Mouse (Mus musculus) adrenal gland, adult (tissue): Measurements from ENCODE around the gene Pid1.
"Not testable (repeated sequence)": the region's sequence is repeated elsewhere in the genome, so short reads cannot be mapped to it uniquely, and the experiment has no call there.

Experiments used
- DNase-seq, 2 experiments: peaks; one replicate each; pipeline ENCODE4 v3.0.0; 2022 to 2023; ENCODE audit warnings: low spot score in 1 of 2; ENCODE audit not compliant: inconsistent age in 2 of 2

The Pid1 gene

GRCm38 (mm10) chr1:84272951-84273350 is 91.0 kb downstream of the Pid1 start:
- peak in 1 of 2 experiments; percentile 17 for DNase-seq

DNA sequence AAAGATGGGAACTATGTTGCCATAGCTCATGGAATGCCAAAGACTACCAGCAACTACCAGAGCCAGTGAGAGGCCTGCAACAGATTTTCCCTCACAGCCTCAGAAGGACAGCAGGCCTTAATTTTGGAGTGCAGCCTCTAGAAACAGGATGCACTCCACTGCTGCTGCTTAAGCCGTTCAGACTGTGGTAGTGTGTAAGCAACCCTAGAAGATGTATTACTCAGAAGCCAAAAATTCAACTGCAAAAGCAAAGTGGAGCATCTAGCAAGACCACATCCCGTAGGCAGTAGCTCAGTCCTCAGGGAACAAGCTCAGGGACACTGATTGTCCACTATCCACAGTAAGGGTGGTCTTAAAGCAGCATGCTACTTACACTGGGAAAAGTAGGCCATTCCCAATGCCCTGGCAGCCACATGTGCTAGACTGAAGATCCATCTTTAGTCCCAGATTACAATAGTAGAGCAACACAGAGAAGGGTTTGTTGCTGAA is 92.2 kb downstream of the Pid1 start:
- DNase-seq = no peak

DNA sequence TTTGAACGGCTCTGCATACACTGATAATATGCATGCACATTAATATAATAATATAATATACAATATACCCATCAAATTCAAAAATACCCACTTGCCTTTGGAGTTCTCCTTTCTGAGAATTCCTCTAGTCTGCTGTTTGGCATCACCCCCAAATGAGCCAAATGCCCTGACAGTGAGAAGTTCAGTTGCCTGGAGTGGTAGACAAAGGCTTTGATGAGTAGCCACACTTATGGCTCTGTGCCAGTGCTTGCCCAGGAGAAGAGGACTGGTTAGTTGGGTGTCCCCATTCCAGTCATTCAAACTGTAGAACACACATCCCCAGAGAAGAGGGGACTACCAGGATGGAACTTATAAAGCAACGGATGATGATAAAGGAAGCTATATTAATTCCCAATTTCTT is 106.3 kb downstream of the Pid1 start:
- DNase-seq = no peak

GRCm38 (mm10) chr1:84254361-84254760 is 109.6 kb downstream of the Pid1 start:
- peak in 1 of 2 experiments; percentile 49 for DNase-seq

DNA sequence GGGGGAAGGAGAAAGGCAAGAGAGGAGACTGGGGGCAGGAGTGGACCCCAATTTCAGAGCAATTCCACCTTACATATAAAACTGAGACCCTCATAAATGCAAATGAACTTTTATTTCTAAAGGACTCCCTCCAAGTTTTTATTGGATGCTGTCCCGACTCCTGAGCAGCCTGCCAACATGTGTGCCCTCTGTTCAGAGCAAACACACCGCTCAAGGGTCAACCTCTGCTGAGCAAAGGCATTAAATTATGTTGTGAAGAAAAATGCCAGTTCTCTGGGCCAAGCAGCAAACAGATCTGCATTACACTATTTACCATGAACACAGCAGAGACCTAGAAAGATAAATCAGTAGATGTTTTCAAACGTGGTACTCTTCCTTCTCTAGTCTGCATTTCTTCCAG is 110.1 kb downstream of the Pid1 start:
- peak; percentile 55 to 80 for DNase-seq

DNA sequence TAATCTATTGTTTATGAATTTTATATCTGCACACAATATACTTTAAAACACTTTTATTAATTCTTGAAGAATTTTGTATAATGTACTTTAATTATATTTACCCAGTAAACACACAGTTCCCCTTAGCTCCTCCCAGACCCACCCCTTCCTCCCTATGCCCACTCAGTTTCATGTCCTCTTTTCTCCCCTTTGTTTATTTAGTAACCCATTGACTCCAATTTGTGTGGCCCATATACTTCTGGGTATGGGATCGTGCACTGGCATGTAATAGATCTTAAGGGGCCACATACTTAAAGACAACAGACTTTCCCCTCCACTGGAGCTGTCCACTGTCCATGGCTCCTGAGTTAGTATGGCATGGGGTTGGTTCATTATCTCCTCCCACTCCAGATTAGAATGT is 112.8 kb downstream of the Pid1 start:
- no peak for DNase-seq

DNA sequence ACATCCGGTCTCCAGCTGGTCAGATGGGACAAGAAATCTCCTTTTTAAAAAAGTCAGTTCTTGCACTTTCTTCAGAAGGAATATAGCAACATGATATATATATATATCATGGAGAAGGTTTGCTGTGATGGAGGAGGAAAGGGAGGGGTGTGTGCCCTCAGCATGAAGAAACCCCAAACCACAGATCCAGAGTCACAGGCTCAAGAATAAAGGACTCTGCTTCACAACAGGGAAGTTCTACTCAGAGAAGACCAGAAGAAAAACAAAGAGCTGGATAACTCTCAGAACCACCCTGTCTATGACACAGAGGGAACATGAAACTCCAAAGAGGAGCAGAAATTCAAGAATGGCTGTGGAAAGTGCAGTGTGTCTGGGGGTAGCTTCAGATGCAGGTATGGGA is 113.2 kb downstream of the Pid1 start:
- DNase-seq = no peak

DNA sequence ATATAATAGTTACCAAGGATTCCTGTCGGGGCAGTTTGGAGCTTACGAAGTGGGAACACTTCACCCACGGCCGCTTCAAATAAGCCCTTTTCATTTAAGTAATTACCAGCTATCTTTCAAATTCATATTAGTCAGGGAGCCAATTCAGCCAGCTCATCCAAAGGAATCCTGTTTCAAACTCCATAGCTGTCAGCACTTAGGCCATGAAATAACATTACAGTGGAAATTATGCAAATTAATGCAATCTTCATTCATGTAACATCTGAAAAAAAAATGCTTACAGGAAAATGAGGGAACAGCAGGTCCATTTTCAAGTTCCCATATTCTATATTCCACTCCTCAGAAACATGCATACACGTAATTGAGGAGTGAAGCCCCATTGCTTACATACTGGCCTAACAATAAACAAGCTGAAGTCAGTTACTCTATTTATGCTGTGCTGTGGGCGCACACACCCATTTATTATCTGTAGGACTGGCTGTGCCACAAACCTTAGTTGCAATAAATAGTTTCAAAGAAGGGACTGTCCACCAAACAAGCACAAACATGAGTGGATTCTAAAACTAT is 114.1 kb downstream of the Pid1 start:
- no peak for DNase-seq

DNA sequence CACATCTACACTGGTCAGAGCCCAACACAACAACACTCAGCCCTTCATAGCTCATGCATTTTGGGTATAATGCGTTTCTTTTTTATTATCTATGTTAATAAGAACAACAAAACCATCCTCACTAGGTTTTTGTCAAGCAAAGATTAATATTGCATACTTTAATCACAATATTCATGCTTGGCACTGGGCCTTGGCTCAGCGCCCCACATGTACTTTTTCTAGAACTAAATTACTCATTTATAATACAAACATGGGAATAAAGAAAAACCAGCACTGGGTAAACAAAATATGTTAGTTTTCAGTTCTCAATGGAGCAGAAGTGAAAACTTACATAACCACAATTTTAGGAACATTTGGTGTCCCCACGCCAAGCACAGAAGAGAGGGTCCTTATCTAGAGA is 116.9 kb downstream of the Pid1 start:
- DNase-seq = peak; percentile 31 to 63

GRCm38 (mm10) chr1:84241192-84241828 is 122.7 kb downstream of the Pid1 start:
- peak in 1 of 2 experiments; percentile 43 for DNase-seq

GRCm38 (mm10) chr1:84240203-84240602 is 123.8 kb downstream of the Pid1 start:
- DNase-seq = peak in 1 of 2 experiments; percentile 41

DNA sequence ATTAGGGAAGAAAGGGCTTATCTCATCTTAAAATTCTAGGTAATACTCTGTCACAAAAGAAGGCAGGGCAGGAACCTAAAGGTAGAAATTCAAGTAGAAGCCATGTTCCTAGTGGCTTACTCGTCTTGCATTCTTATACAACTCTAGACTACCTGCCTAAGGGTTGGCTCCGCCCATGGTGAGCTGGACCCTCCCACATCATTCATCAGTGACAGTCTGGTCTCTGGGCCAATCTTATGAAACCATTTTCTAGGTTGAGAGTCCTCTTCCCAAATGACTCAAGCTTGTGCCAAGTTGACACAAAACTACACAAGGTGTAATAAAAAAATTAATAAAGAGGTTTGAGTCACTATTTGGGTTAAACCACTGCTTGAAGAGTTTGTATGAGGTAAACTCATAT is 133.5 kb downstream of the Pid1 start:
- peak in 1 of 2 experiments; percentile 16 for DNase-seq

- DNase-seq = peak in 1 of 2 experiments; percentile 39
These were observed 138.4 kb downstream of the Pid1 start for GRCm38 (mm10) chr1:84225626-84226025.

DNA sequence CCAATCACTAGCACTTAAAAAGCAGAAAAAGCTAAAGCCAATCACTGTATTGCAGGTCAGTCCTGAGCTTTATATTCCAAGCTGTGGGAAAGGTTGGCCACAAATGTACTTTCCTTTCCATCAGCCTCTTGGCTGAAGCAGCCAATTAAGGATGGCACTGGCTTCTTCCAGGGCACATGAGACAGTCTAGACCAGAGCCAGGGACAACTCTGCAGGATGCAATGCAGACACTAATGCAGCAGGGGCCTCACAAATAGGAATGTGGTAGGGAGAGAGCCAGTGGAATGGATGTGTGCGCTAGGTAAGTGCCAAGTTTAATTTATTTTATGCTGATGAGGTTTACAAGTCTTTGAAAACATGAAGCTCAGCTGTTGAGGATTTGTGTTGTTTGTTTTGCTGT is 141.9 kb downstream of the Pid1 start:
- no peak for DNase-seq

DNA sequence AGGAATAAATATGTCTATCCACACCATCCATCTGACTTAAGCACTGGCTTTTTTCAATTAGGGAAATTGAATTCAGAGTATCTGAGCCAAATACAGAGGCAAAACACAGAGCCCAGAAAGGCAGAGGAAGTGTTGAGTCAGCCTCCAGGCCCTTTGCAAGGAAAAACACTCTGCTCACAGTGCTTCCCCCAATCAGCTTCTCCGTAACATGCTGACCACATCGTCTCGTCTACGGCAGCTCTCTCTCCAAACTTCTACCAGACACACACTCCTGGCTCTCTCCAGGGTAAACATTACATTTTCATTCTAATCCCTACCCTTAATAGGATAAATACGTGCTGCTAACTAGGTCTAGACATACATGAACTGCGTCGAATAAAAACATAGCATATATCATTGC is 145.4 kb downstream of the Pid1 start:
- DNase-seq = peak; percentile 27 to 59

GRCm38 (mm10) chr1:84217777-84218176 is 146.2 kb downstream of the Pid1 start:
- DNase-seq = no peak

GRCm38 (mm10) chr1:84211507-84211906 is 152.5 kb downstream of the Pid1 start:
- no peak for DNase-seq

DNA sequence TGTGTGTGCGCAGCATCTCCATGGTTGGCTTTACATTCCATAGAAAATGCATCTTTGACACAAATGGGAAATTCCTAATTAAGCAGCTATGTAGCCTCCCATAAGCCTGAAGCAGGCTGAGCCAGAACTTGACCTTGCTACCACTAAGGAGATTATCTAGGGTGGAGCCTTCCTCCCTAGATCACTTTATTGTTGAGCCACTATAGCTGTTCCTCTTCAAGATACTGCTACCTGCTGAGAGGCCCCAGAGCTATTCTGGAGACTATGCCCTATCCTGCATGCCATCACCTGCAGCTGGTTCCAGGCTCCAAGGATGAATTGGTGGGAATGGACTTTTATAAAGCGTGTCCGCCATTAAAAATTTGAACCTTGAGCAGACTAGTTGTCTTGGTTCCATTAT is 158.2 kb downstream of the Pid1 start:
- DNase-seq = not testable (repeated sequence)

GRCm38 (mm10) chr1:84203494-84203893 is 160.5 kb downstream of the Pid1 start:
- no peak for DNase-seq

DNA sequence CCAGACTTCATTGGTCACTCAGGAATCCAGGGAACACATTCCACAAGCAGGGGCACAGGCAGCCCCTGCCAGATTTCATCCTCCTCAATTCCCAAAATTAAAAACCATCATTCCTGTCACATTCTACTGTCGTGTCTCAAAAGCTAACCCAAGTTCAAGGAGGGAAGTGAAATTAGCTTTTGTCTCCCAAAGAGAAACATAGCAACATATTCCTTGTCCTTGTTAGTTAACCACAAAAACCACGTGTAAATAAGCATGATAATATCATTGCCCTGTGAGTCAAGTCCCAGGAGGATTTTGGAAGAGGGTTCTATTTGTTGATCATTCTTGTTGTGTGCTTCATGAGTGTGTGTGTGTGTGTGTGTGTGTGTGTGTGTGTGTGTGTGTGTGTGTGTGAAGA is 164.1 kb downstream of the Pid1 start:
- DNase-seq = no peak

DNA sequence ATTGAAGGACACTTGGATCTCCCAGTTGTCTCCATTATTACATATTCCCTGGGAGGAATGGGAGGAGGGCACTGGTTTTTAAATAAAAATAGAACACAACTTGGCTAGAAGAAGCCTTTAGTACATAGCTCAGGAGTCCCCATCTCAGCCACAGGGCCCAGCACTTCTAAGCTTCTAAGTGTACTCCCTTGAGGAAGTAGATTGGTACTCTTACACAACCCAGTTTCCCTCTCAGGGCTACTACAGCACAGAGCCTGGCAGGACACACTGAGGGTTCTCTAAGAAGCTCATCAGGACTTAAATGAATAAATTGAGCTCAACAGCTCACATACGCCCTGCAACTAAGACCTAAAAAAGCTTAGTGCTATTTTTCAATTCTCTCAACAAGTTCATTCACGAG is 165.1 kb downstream of the Pid1 start:
- DNase-seq = peak in 1 of 2 experiments; percentile 42

- no peak for DNase-seq
These were observed 171.8 kb downstream of the Pid1 start for GRCm38 (mm10) chr1:84192167-84192566.

DNA sequence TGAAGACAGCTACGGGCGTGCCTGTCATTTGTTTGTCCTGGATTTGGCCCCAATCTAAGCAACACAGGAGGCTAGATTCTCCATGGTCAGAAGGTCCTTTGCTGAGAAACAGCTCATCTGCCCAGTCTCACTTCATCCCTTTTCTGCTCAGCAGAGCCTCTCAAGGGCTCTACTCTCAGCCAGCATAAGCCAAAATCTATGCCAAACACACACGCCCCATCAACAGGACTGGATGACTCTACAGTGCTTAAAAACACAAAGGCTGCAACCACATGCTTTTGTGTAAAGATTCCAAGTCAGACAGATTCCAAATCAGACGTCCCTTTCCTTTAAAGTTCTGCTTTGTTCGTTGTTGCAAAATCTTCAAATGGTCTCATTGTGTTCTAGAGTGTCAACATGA is 174.5 kb downstream of the Pid1 start:
- DNase-seq = no peak
